Mouse (Mus musculus): Measurements from ENCODE around the gene Gm11634.

GRCm38 (mm10) chr11:101588868-101589267 lies 10.2 kb downstream of the Gm11634 start:
- TF ChIP-seq USF1 (IDR thresholded peaks at IDR 0.05; ENCODE audit: low read depth) (no peak), POLR2A (IDR thresholded peaks at IDR 0.05; ENCODE audit: insufficient read length, low read depth) (no peak), TCF12 (IDR thresholded peaks at IDR 0.05; ENCODE audit: insufficient read depth, poor library complexity, severe bottlenecking) (no peak)

All from myocyte (in vitro differentiated cells).